Mouse (Mus musculus): Measurements from ENCODE around the gene Rnf207.

The Rnf207 gene

DNA sequence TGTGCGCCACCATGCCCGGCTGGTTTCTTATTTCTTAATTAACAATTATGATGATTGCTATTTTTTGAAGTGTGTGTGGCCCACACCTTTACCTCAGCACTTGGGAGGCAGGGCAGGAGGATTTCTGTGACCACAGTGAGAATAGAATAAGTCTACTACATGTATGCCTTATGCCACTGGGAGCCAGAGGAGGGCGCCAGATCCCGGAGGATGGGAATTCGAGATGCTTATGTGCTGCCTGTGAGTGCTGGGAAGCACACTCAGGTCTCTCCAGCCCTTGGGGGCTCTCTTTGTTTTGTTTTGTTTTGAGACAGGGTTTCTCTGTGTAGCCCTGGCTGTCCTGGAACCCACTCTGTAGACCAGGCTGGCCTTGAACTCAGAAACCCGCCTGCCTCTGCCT lies 9.9 kb upstream of the Rnf207 start:
- DNase-seq (ENCODE audit: low spot score) = peak; percentile 68

DNA sequence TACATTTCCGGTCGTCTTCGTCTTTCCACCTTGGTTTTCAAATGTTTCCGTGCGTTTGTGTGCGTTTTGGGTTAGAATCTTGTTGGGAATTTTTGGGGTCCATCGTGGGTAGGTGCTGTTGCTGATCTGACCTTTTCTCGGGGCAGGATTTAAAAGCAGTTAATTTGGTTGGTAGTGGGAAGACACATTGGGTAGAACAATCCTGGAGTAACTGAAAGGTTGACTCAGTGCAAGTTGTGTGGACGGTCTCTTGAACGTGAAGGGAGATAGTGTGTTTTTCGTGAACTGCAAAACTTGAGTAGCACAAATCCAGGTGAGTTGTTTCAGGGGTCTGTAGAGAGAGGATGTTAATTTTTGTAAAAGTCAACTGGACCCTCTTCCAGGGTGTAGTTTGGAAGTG lies 7.8 kb upstream of the Rnf207 start:
- no peak for DNase-seq (ENCODE audit: low spot score)

DNA sequence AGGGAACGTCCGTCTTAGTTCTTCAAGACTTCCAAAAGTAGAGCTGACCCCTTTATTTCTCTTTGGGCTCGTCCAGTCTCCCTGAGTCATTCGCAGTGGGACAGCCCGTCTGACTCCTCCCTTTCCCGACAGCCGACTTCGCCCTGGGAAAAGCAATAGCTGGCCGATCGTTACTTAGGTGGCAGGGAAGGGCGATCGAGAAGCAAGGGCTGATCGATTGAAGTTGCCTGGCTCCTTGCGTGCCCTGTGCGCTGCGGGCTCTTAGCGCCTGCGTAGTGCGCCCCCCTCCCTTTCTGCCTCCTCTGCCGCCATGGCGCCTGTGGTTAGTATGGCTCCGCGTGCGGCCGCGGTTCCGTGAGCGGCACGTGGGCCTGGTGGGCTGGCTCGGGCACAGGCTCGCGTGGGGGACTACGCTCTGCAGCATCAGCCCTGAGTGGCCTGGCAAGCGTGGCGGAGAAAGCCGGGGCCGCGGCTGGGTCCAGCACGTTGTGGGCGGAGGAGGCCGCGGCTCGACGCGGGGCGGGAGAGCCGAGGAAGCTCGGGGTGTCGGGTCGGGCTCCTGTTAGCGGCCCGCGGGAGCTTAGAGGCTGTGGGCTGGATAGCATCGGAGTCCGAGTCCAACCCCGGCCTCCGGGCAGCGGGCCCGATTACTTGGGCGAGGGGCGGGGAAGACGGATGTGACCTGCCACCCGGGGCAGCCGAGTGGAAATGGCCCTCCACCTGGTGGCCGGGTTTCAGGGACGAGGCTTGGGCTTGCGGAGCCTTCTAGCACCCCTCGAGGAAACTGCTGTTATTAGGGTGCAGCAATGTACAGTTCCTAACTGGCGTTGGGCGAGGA lies 7.0 kb upstream of the Rnf207 start, which contains the start of gene Rpl22:
Rpl22 (plus strand) TSS at position 169 of the 838 bp plus-strand sequence.
- peak; percentile 97 for DNase-seq (ENCODE audit: low spot score)

GRCm38 (mm10) chr4:152324641-152325562 lies 6.1 kb upstream of the Rnf207 start:
- DNase-seq (ENCODE audit: low spot score) = no peak

- no peak for DNase-seq (ENCODE audit: low spot score)
Observed at GRCm38 (mm10) chr4:152321464-152321863, 2.7 kb upstream of the Rnf207 start.

- no peak for DNase-seq (ENCODE audit: low spot score)
Observed at GRCm38 (mm10) chr4:152317631-152318033, 1.2 kb downstream of the Rnf207 start.

DNA sequence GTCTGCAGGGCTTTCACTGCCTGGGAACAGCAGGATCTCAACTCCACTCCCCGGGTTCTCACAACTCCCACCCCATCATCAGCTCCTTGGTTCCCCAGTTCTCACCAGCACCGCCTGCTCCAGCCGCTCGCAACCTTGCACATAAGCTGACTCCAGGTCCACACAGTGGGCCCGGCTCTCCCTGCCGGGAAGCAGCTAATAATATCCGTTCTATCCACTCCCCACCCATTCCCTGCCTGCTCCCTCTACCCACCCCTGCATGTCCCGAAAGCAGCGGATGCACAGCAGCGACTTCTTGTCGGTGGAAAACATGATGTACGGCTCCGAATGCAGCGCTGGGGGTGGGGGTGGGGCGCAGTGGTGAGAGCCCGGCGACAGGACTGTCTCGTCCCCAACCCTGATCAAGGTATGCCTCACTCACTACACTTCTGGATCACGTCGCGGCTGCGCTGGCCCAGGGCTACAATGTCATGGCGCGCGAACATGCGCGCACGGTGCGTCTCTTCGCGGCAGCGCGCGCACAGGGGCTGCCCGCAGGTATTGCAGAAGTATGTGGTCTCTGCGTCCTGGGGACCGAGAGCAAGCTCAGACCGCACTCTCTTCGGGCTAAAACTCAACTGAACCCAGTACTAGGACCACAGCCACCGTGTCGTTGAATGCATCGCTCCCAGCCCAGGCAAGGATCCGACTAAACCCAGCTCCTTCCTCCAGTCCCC lies 3.1 kb downstream of the Rnf207 start:
- DNase-seq (ENCODE audit: low spot score) = no peak

DNA sequence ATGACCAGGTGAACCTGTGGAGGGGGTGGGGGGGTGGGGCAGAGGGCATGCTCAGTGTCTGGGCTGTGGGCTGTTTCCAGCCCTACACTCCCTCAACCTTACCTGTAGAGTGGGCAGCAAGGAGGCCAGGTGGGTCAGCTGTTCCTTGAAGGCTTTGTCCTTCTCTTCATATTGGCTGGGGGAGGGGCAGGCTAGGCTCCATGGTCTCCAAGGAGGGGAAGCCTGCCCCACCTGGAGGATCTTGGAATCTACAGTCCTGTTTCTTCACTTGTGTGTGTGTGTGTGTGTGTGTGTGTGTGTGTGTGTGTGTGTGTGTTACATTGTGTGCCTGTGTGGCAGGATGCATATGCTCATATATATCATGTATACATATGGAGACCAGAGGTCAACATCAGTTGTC lies 4.9 kb downstream of the Rnf207 start:
- DNase-seq (ENCODE audit: low spot score) = peak; percentile 58

DNA sequence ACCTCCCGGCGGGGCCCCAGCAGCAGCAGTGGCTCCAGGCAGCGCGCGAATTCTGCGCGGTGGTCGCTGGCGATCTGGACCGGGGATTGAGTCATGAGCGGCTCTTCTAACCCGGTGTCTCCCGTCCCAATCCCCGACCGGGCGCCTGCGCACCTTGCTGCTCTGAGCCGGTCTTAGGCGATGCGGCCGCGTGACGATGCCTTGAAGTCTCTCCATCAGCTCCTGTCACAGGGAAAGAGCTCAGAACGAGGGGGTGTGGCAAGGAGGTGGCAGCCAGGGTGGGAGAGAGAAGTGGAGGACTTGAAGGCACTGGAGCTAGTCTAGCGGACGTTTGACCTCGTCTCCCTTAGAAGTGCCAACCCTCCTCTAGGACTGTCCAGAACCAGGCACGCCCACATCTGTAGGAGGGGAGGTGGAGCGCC lies 5.6 kb downstream of the Rnf207 start:
- DNase-seq (ENCODE audit: low spot score) = peak; percentile 39

- no peak for DNase-seq (ENCODE audit: low spot score)
Observed at GRCm38 (mm10) chr4:152312186-152312585, 6.6 kb downstream of the Rnf207 start.

DNA sequence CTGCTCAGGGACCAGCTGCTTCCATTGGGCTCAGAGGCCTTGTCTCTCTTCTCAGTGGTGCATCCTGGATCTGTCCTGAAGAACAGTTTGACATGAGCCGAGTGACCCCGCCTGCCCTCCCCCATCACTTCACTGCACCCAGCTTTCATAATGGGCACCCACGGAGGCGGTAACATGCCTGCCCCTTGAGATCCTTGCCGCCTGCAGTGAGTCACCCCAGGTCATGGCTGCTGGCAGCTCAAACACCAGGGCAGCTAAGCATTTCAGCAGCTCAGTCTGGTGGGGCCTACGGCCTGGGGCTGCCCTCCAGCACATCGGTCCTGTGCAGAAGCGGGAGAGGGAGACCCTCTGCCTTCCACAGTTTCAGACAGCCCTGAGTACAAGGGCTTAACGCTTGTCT lies 11.3 kb downstream of the Rnf207 start:
- DNase-seq (ENCODE audit: low spot score) = no peak

- no peak for DNase-seq (ENCODE audit: low spot score)
Observed at GRCm38 (mm10) chr4:152305991-152306390, 12.8 kb downstream of the Rnf207 start.

DNA sequence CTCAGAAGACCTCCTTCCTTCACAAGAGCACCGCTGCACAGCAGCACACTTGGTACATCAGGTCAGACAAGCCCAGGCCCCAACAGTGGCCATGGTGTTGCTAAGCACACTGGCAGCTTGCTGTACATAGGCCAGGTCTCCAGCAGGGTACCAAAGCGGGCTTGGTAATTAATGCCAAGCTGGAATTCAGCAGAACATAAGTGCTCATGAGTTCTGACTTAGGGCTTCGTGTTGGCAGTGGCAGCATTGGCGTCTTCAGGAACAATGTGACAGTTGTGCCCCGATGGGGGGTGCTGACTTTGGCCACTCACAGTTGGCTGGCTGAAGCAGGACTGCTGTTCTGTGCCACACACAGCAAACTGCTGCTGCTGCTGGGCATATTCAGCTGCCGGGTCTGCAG lies 14.1 kb downstream of the Rnf207 start:
- DNase-seq (ENCODE audit: low spot score) = no peak

DNA sequence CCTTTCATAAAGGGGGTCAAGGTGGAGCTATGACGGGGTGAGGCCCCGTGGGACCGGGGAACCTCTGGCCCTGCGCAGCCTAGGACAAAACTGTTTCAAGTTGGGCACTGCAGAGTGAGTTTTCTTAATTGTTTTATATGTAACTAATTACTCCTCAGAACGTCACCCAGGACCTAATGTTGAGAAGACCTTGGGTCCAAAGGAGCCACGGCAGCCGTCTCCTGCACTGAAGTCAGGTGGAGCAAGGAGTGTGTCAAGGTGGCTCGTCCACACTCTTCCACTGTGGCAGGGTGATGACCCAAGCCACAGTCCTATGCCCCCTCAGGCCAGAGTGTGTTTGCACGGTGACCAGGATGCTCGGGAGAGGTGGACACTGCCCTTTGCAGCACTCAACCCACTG lies 15.6 kb downstream of the Rnf207 start:
- no peak for DNase-seq (ENCODE audit: low spot score)

GRCm38 (mm10) chr4:152302012-152302411 lies 16.8 kb downstream of the Rnf207 start:
- DNase-seq (ENCODE audit: low spot score) = no peak

DNA sequence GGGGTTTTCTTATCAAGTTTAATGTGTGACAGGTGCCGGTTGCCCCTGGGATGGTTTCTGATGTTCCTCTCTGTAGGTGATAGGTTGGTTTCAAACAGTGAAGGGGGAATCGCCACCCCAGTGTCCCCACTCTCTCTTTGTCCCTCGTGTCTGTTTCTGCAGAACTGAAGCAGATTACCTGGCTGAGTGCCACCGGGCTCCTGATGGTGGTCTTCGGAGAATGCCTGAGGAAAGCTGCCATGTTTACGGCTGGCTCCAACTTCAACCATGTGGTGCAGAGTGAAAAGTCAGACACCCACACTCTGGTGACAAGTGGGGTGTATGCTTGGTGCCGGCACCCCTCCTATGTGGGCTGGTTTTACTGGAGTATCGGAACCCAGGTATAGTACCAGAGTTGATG lies 18.4 kb downstream of the Rnf207 start:
- no peak for DNase-seq (ENCODE audit: low spot score)

DNA sequence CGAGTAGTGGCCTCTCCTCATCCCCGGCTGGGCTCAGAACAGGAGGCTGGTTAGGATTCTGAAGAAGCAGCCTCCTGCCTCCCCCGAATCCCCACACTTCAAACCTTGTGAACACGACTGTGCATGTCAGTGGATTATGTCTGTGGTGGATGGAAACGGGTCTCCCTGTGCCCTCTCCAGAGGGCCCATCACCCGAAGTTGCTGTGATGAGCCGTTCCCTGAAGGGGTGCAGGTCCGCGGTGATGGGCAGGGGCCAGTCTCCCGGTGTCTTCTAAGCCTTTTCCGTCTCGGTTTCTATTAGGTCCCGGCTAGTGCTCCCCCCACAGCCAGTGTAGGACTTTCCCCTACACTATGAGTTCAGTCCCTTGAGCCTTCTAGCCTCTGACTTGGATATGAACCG lies 20.0 kb downstream of the Rnf207 start:
- no peak for DNase-seq (ENCODE audit: low spot score)

- peak; percentile 99 for DNase-seq (ENCODE audit: low spot score)
Observed at GRCm38 (mm10) chr4:152296874-152297861, 21.6 kb downstream of the Rnf207 start, which contains the start of gene Icmt. TSS of gene Icmt (plus strand) at chr4:152297227.

- DNase-seq (ENCODE audit: low spot score) = no peak
Observed at GRCm38 (mm10) chr4:152296371-152296770, 22.4 kb downstream of the Rnf207 start.

GRCm38 (mm10) chr4:152295916-152296315 lies 22.9 kb downstream of the Rnf207 start:
- DNase-seq (ENCODE audit: low spot score) = no peak
